Mouse (Mus musculus): ENCODE results near the gene Cx3cr1.

- TF ChIP-seq CTCF (IDR thresholded peaks at IDR 0.05; ENCODE audit: low read depth) (no peak), EP300 (IDR thresholded peaks at IDR 0.05; ENCODE audit: low read depth) (peak; percentile 42; the same call in 1 of the 2 replicates)
These were observed 137.3 kb downstream of the Cx3cr1 start for GRCm38 (mm10) chr9:119932358-119932757.

All from liver, postnatal 0 days (tissue).